Mouse (Mus musculus) T-cell, adult 2 months (primary cell): ENCODE measurements around the gene Ralgps1.

Experiments used
- DNase-seq: peaks from one replicate; pipeline ENCODE4 v3.0.0; 2022; ENCODE audit warnings: low spot score

Ralgps1 gene

DNA sequence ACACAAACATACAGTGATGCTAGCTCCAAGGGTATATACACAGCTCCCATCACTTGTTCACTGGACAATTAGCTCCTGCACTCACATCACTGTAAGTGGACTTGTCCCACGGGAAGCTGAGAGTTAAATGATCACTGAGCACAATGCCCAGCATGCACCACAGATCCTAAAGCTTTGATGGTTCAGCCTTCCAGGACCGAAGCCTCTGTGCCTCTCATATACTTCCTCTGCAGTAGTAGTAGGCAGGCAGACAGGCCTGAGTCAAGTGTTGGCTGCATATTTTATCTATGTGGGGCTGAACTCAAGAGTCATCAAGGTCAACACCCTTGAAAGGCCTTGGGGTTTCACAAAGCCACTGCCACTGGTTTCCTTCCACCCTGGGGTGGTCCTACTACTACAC lies 49.6 kb downstream of the Ralgps1 start:
- DNase-seq, result no peak

DNA sequence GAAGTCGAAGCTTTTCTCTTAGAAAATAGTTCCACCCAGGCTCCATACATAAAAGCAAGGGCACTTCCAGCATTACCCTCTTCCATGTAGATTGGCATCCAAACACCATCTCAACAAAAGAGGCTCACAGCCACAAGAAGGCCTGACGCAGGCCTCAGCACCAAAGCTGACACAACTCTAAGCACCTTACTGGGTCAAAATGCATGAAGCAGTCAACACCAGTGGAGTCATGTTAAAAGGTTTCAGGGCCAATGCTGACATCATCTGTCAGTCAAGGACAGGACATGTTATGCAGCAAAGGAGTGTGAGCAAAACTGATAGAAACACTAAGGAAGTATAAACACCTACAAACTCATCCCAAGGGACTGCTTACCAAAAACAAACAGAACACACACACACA lies 50.3 kb downstream of the Ralgps1 start:
- DNase-seq, result no peak

DNA sequence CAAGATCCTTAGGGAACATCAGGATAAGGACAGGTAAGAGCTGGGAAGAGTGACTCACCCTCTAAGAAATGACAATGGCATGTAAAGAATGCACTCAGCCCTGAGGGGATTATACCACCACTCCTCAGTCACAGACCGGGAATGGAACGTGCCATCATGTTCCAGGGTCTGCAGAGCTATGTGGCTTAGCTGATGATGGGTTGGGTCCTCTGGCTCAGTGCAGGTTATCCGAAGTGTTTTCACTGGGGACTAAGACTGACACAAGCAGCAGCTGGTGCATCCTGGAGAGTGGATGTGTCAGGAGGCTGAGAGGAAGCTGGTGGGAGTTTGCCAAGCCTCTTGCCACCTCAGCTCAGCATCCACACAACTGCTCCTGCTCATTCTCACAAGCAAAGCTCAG lies 50.7 kb downstream of the Ralgps1 start:
- no peak for DNase-seq

DNA sequence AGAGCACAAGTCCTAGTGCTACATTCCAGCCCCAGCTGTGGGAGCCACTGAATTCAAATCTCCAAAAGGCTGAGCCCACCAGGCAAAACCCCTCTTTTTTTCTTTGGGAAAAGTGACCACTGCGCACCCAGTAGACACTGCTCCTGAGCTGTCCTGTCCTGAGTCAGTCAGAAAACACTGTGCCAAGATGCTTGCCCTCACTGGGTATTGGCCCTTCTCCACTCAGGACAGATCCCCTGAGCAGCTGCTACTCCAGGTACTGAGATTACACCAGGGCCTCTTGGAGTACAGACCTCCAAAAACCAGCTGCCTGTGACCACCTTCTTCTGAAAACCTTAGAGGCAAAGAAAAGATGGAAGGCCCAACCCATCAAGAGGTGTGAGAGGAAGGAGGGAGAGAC lies 51.4 kb downstream of the Ralgps1 start:
- DNase-seq, result no peak

DNA sequence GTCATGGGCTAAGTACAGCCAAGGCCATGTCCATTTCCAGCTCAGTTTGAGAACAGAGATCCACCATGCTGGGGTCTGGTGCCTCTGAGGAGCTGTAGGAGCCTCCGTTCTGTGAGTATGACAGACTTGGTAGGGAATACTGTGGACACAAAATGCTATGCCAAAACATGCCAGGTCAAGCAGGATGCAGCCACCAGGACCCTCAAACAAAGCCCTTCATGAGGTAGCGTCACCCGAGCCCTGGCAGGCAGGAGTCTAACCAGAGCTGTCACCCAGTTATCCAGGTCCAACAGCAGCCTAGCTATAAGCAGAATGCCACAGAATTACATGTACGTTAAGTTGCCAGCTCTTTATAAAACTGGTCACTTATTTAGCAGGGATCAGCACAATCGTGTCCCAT lies 51.8 kb downstream of the Ralgps1 start:
- DNase-seq, result no peak

DNA sequence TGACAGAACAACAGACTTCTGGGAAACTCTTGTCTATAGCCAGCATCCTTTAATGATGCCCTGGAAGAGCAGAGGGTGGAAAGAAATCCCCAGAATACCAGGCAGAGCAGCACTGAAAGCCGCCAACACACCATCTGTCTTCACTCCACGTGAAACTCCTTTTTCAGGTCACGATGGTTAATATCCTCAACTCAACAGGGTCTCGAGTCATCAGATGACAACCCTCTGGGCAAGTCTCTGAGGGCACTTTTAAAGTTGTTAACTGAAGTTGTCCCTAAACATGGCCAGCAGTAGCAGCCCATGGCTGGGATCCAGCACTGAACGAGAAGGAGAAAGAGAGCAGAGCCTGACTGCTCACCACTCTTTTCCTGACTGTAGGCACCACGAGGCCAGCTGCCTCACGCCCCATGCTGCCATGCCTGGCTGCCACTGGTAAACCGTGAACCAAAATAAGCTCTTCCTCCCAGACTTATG lies 52.8 kb downstream of the Ralgps1 start:
- no peak for DNase-seq

DNA sequence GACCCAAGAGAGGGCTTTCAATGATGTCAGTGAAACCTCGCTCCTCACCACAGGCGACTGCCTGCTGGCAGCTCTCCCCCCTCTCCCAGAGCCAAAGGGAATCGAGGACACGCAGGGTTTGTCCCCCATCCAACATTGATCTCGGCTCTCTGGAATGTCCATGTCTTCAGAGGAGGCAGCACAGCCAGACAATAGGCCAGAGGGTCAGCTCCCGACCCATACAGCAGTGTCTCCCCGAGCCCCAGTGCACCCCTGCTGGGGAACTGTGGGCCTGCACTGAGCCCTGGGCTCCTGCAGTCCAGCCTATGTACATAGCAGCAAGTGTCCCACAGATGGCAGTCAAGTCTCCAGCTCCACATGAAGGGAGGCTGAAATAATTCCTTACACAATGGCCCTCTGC lies 54.8 kb downstream of the Ralgps1 start:
- DNase-seq, result no peak

DNA sequence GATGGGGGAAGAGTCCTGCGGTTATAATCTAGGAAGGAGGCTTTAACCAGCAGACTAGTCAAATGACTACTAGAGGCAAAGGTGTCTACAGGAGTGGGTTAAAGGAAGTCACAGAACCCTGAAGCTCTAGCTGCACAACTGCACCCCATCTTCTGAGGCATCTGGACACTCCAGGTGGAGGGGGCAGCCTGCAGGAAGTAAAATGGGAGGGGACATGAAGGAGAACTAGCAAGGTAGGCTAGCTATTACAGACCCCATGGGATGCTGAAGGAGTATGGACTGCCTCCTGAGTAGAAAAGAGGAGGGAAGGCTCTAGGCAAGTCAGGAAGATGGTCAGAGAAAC lies 55.3 kb downstream of the Ralgps1 start:
- no peak for DNase-seq

DNA sequence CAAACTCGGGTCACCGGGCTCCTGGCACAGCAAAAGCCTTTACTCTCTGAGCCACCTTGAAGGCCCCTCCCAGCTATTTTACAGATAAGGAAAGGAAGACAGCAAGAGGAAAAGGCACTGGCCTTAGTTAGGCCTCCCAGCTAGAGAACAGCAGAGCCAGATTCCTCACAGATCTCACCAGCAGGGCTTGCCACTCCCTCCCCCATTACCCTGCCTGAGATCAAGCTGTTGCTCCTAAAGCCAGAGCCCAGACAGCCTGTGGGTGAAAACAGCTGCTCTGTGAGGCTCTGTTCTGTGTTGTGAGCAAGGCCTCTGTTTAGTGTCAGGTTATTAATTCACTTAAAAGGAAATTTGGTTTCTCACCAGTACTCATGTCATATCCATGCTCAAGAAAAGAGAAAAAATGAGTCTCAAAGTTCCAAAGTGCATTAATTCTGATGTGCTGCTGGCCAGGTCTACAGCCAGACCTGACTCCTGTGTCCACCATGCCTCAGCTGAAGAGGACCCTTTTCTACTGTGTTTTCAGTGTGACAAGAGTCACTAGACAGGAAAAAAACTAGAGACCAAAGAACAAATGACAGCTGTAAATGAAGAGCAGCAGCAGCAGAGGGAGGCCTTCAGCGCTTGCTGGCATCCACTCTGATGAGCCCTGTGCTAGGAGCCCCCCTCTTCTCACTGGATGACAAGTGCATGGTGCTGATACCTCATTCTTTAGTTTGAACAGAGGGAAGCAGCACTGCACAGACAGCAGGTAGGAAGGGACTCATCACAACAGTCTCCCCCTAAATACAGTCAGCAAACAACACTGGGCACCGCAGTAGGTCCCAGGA lies 55.8 kb downstream of the Ralgps1 start:
- DNase-seq, result no peak

DNA sequence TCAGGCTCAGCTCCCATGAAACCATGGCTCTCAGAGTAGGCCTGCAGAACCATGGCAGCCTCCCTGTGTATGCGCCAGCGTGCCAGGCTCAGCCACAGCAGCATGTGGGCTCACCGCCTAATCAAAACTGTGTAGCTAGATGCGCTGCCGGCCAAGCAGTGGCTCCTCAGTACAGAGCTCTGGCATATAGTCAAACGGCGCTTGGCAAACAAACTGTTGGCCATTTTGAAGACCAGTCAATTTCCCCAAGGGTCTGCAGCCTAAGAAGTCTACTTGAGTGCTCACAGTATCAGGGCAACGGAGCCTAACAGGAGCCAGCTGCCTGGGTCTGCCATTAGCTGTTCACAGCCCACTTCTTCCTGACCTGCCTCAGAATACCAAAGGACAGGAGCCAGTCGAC lies 61.9 kb downstream of the Ralgps1 start:
- no peak for DNase-seq

DNA sequence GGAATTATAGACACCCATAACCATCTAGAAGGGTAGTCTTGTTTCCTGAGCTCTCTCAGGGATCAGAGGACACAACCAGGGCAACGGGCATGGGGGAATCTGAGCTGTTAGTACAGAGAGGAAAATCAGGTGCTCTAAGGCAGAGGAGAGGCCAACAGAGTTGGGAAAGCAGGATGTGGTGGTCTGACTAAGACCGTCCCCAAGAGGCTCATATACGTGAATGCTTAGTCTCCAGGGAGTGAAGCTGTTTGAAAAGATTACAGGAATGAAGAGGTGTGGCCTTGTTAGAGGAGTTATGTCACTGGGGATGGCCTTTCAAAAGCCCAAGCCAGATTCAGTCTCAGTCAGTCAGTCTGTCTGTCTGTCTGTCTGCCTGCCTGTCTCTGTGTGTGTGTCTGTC lies 64.7 kb downstream of the Ralgps1 start:
- DNase-seq, result no peak

DNA sequence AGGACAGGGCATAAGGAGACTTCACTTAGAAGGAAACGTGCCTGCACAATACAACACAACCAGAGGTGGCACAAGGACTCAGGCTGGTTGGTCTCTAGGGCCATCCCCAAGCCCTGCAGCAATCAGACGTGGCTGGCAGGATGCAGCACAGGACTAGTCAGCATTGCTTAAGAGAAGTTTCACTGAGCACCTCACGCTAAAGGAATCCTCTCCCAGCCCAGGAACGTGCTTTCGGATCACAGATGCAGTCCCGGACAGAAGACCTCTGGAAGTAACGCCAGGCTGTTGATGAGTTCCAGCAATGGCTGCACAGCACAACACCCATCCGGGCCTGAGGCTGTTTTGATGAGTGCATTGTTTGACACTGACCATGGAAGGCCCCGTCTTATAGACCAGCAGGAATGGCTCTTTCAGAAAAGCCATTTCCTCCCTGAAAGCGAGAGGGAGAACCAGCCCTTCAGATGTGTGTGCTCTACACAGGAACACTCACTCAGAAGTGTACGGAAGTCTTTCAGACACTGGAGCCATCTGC lies 67.8 kb downstream of the Ralgps1 start:
- no peak for DNase-seq

DNA sequence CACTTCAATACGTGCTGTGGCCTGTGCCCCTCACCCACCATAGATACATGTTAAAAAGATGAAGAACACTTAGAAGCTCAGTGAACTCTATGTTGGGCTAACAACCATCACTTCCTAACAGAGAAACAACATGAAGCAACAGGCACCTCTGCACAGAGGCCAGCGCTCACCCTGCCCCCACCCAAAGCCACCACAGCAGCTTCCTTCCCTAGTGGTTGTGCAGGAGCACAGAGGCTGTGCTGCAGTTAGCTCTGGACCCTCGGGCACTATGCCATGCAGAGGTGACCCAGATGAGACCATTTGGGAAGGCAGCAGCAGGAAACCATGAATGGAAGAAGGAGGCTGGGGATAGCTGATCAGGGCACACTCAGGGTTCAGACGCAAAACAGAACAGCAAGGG lies 68.5 kb downstream of the Ralgps1 start:
- DNase-seq, result peak; percentile 6

DNA sequence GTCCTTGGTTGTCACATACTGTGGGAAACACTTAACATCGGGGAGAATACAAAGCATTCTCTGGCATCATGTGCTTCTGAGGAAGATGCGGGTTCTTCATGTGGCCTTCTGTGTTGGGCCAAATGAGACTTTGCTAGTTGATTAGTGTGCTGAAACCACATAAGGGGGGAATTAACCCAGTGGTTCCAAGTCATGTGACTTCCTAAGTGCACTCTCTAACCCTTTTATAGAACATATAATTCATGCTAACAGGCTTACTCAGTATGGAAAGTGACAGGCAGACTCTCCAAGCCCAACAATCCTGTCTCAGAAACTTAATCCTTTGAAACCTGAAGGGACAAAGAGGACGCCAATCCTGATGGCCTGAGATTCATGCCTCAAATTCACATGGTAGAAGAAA lies 68.9 kb downstream of the Ralgps1 start:
- DNase-seq, result no peak

DNA sequence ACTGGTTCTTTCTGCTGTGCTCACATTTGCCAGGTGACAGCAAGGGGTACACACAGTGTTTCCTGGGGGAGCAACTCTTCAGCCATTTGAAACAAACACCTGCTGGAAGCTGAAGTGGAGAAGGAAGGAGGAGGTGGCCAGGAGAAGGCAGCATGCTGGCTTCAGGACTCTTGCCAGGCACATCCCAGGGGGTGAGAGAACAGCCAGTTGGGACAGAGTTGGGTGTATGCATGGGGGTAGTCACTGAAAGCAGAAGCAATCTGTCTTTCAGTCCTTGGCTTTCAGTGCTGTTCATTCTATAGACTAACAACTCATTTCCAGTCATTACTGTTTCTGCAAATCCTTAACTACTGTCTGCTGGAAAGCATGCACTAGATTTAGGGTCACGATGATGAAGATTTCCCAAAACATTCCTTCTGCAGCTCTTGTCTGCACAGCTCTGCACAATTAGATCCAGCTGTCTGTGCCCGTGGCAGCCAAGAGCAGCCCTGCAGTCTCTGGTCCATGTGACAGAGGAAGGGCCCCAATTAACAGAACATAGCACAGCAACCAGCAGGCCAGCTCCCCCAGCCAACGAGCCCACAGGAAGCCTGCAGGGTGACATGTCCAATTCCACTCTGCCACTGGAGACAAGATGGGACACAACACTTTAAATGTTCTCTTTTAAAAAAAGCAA lies 70.8 kb downstream of the Ralgps1 start:
- no peak for DNase-seq

DNA sequence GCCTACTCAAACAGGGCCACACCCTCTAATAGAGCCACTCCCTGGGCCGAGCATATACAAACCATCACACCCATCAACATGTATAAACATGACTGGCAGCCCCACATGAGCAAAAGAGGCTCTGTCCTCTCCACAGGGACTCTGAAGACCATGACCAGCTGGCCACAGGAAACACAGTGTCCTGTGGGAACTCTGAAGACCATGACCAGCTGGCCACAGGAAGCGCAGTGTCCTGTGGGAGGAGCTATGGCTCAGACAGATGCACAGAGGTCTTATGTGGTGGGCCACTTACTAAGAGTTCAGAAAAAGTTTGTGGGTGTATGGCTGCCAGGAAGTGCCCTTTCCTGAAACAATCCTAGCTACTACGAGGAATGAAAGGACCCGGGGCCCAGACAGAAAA lies 72.4 kb downstream of the Ralgps1 start:
- DNase-seq, result no peak

DNA sequence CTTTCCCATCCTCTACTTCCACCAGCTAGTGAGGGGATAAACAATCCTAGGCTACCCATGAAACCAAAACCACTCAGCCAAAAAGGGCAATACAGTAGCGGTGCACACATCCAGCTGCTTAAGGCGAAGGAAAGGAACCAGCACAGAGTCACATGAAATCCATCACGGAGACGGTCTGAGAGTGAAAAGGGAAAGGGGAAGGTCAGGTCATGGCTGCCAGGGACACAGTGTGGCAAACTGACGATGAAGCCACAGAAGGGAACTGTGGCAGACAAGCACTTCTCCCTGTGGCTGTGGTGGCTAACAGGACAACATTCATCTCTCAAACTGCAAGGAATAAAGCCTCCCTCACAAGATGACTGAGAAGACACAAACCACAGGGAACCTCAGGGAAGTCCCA lies 76.2 kb downstream of the Ralgps1 start:
- no peak for DNase-seq

DNA sequence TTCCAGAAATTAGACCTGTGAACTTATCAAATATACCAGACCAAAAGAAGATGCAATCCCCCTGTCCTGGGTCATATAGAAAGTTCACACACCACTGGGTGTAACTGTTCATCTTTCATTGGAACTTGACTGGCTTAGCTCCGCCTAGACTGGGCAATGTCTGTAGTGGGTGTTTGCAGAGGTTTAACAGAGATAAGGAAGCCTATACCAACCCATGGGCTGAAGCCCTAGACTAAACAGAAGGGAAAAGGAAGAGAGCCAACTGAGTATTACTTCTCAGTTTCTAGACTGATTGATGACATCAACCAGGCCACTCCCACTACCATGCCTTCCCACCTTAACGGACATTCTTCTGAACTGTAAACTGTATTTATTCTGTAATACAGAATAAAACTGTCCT lies 79.2 kb downstream of the Ralgps1 start:
- no peak for DNase-seq

DNA sequence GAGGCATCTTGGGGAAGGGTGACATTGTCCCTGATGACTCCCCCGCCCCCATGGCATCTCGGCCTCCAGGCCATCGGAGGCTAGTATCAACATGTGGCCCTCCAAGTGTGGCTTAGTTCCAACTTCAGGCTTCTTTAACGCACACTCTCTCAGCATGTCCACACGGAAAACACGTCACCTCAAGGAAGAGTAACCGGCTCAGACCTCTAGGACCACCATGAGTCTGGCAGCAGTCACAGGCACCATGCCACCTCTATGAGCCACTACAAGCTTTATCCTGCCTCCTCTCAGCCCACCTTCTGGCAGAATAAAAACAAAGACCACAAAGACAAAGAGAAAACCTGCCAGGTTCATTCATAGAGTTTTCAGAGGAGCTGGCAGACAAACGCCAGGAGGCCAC lies 80.8 kb downstream of the Ralgps1 start:
- DNase-seq, result no peak

DNA sequence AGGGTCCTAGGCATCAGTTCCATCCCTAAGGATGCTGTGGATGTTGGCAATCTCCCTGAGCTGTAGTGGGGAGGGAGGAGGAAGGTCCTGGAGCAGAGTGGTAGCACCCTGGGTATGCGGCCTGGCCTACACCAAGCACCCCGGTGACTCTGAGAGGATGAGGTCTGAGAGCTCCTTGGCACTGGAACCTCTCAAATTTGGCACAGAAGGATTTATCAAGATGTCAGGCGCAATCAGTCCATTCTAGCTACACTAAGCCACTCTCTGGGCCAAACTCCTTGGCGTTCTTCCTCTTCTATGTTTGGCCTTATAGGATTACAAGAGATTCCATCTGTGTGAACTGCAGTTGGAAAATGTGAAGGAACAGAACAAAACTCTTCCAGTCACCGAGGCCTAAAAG lies 82.4 kb downstream of the Ralgps1 start:
- no peak for DNase-seq

DNA sequence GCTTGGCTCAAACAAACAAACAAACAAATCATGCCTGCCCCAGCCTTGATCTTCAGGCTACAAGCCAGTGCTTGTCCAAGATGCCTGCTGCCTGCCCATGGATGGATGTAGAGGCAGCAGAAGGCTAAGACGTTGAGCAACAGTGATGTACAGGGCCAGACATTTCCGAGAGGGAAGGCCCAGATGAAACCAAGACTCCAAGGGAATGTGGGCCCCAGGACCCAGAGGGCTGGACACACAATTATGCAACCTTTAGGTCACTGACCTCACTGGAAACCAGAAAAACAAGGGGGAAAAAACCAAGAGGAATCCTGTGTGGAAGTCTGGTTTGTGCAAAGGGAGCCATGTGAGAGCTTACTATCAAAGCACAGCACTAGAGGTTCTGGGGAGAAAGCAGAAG lies 87.6 kb downstream of the Ralgps1 start:
- DNase-seq, result no peak

DNA sequence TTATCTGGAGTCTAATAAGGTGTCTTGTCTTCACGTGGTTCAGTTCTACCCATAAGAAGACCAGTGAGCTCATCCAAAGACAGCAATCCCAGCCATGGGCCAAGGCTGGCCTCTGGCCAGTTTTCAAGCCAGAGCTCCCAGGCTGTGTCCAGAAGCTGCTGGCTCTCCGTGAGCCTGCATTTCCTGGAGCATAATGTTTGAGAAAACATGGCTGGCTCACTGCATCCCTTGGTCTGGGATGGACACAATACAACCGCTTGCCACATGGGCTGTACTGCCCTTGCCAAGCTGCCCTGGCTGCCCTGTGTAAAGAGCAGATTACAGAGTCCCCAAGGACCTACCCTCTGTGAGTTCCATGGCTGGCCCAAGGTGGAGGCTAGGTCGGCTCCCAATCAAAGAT lies 88.4 kb downstream of the Ralgps1 start:
- no peak for DNase-seq

DNA sequence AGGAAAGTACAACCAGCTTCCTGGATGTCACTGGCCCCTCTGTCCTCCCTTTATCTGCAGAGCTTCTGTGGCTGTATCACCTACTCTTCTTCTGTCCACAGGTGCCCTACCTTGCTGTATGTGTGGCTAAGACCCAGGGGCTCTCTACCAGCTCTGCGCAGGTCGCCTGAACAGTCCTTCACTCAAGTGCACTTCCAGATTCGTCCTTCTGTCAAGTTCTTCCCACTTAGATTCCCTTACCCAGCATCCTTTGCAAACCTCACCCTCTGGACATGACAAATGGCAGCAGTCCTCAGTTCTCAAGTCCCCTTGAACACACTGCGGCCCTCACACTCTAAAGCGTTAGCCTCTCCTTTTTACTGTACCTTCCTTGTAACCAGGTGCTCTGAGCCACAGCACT lies 89.5 kb downstream of the Ralgps1 start:
- no peak for DNase-seq

DNA sequence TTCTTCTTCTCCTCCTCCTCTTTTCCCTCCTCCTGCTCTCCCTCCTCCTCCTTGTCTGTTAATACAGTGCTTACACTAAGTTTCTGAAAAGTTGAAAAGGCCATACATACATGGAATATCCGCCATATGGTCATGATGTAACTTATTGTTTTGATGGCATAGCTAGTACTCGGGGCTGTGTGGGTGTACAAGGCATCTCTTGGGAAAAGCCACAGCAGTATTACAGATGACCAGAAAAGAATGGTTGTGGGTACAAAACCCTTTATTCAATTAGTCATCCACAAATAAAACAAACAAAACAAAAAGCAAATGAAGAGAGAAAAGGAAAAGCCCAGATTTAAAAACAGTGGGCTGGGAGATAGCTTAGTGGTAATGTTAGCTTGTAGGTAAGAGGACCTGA lies 90.8 kb downstream of the Ralgps1 start:
- no peak for DNase-seq
